Mouse (Mus musculus): ENCODE measurements around the gene Rragd. TPM values are rescaled to one million over a fixed set of nuclear protein-coding genes. Genes with fewer than 3 reads are reported as not detected.

Gene Rragd
- polyA plus RNA-seq, 1 experiment from 2014 or later = 26.8 TPM

DNA sequence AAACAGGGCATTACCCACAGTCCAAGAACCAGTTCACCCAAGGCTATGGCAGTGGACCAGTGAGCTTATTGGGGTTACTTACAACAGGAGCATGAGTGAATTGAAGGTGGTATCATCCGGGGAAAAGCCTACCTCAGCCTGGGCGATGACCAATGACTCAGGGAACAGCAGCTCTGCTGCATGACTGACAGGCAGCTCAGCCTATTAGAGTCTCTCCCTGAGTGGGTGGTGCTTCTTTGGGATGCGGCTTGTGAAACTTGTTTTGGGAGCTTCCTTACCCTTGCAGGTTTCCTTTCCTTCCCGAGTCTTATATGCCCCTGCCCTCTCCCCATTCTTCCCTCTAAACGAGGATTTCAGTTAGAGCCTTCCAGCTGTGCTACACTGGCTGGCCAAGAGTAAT, 69.8 kb downstream of the Rragd start:
- Histone ChIP-seq H3K27me3 (ENCODE audit: insufficient read depth, low read length) (no peaks in the 10 kb centered on the region), H3K9me3 (replicated peaks; ENCODE audit: low read length) (no peaks in the 10 kb centered on the region), H3K27ac (no peak overlapping the region), H3K9ac (ENCODE audit: low read depth, low read length) (no peak overlapping the region), H3K4me2 (ENCODE audit: low read length) (no peak overlapping the region), H3K4me1 (replicated peaks; ENCODE audit: insufficient read depth, low read length) (no peaks in the 10 kb centered on the region), H3K36me3 (ENCODE audit: insufficient read depth, low read length) (peaks cover 27% of the 10 kb centered on the region; the same call in 1 of the 2 replicates), H3K4me3 (replicated peaks; ENCODE audit: low read depth, low read length) (no peak overlapping the region)
- no peak for DNase-seq (ENCODE audit: low spot score)
- 78% methylated on average over 5 of the region's 5 CpGs for WGBS
- TF ChIP-seq CTCF (IDR thresholded peaks at IDR 0.05; ENCODE audit: low read depth) = no peak
- ATAC-seq (replicated peaks; ENCODE audit: low FRiP score, low read depth) = no peak

DNA sequence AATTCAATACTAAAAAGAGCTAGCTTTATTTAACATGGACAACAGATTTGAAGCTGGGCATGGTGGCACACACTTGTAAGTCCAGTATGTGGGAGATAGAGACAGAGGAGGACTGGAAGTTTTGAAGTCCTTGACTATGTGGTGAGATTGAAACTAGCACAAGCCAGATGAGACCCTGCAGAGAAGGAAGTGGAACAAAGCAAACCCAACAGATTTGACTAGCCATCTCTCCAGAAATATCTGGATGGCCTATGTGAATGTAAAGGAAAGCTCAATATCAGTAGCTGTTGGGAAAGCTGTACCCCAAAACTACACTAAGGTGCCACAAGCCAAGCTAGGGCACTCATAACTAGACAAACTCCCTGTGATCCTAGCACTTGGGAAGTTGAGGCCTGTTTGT, 71.6 kb downstream of the Rragd start:
- ATAC-seq (replicated peaks; ENCODE audit: low FRiP score, low read depth) = no peak
- DNase-seq (ENCODE audit: low spot score) = no peak
- Histone ChIP-seq H3K4me3 (replicated peaks; ENCODE audit: low read depth, low read length) (no peak overlapping the region), H3K9me3 (replicated peaks; ENCODE audit: low read length) (no peaks in the 10 kb centered on the region), H3K27ac (0 out of 2 replicates have a peak overlapping the region, but pooled peaks have one; percentile 1), H3K4me1 (replicated peaks; ENCODE audit: insufficient read depth, low read length) (no peaks in the 10 kb centered on the region), H3K9ac (ENCODE audit: low read depth, low read length) (no peak overlapping the region), H3K4me2 (ENCODE audit: low read length) (no peak overlapping the region), H3K36me3 (ENCODE audit: insufficient read depth, low read length) (peaks cover 25% of the 10 kb centered on the region; the same call in 1 of the 2 replicates), H3K27me3 (ENCODE audit: insufficient read depth, low read length) (no peaks in the 10 kb centered on the region)
- no peak for TF ChIP-seq CTCF (IDR thresholded peaks at IDR 0.05; ENCODE audit: low read depth)

DNA sequence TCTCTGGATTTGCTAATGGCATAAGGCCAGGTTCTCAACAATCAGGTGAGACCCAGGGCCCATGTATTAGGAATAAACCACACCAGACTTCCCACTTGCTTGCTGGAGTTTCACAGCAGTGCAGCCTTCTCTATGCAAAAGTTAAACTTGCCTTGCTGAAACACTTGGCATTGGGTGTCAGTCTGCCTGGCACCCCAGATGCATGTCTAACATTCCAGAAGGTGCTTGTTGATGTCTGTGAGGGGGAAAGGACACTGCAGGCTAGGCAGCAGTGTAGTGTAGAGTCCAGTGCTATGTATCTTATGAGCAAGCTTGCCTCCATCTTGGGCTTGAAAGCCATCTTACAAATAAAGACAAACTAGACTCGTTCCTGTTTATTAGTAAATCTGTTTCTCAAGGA, 73.5 kb downstream of the Rragd start:
- Histone ChIP-seq H3K4me1 (replicated peaks; ENCODE audit: insufficient read depth, low read length) (0 out of 2 replicates have a peak, but pooled peaks cover 2% of the 10 kb centered on the region), H3K27ac (no peak overlapping the region), H3K4me3 (replicated peaks; ENCODE audit: low read depth, low read length) (no peak overlapping the region), H3K4me2 (ENCODE audit: low read length) (no peak overlapping the region), H3K36me3 (ENCODE audit: insufficient read depth, low read length) (0 out of 2 replicates have a peak, but pooled peaks cover 11% of the 10 kb centered on the region), H3K9ac (ENCODE audit: low read depth, low read length) (no peak overlapping the region), H3K27me3 (ENCODE audit: insufficient read depth, low read length) (no peaks in the 10 kb centered on the region), H3K9me3 (replicated peaks; ENCODE audit: low read length) (no peaks in the 10 kb centered on the region)
- WGBS = 82% methylated on average over 1 of the region's 1 CpGs
- no peak for ATAC-seq (replicated peaks; ENCODE audit: low FRiP score, low read depth)
- TF ChIP-seq CTCF (IDR thresholded peaks at IDR 0.05; ENCODE audit: low read depth) = no peak
- no peak for DNase-seq (ENCODE audit: low spot score)

DNA sequence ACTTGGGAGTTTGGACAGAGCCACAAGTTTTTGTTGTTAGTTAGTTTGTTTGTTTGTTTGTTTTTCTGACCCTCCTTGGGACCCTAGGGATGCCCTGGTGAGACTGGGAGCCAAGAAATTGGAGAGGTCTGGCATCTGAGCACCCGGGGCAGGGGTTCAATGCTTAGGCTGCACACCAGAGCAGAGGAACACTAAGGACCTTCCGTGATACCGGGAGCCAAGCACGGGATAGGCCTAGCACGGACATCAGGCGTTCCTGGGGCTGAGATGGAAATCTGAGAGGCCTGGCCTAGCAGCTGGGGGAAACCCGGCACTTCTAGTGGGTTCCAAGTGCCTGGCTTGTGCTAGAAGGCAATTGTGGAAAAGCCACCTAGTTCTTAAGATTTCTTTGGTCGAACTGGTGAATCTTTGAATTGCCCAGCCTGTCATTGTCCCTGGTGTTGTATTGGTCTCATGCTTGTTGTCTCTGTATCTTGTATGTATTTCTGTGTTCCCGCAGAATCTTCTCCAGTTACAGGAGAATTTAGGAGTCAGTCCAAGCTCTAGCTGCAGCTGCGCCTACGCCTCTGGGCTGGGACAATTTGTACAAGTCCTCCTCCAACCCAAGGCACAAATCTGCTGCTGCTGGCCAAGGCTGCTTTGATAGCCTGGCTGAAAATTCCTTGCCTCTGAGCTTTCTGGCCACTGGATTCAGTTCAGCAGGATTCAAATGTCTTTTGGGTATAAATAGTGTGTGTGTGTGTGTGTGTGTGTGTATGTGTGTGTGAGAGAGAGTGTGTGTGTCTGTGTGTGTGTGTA, 75.3 kb downstream of the Rragd start:
- Histone ChIP-seq H3K36me3 (ENCODE audit: insufficient read depth, low read length) (no peaks in the 10 kb centered on the region), H3K9me3 (replicated peaks; ENCODE audit: low read length) (no peaks in the 10 kb centered on the region), H3K4me2 (ENCODE audit: low read length) (no peak overlapping the region), H3K9ac (ENCODE audit: low read depth, low read length) (no peak overlapping the region), H3K27me3 (ENCODE audit: insufficient read depth, low read length) (no peaks in the 10 kb centered on the region), H3K4me1 (replicated peaks; ENCODE audit: insufficient read depth, low read length) (0 out of 2 replicates have a peak, but pooled peaks cover 2% of the 10 kb centered on the region), H3K27ac (no peak overlapping the region), H3K4me3 (replicated peaks; ENCODE audit: low read depth, low read length) (no peak overlapping the region)
- WGBS = 46% methylated on average over 11 of the region's 11 CpGs
- no peak for TF ChIP-seq CTCF (IDR thresholded peaks at IDR 0.05; ENCODE audit: low read depth)
- DNase-seq (ENCODE audit: low spot score) (peak; percentile 53), ATAC-seq (replicated peaks; ENCODE audit: low FRiP score, low read depth) (no peak)

DNA sequence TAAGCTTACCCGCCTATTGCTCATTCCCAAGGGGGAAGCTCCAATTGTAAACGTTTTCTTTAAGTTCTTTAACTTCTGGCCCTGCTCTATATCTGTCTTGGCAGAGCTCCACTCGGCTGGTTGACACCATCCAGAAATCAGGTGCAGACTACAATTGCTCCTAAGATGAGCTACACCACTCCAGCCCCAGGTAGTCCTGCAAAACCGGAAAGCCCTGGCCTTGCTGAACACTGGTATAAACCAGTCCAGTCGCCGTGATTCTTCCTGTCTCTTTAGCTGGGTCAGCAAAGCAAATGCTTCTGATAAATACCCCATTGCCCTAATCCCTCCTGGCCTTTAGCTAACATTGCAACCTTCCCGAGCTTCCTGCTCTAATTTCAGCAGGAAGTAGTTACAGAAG, 78.3 kb downstream of the Rragd start:
- Histone ChIP-seq H3K9me3 (replicated peaks; ENCODE audit: low read length) (no peaks in the 10 kb centered on the region), H3K4me1 (replicated peaks; ENCODE audit: insufficient read depth, low read length) (0 out of 2 replicates have a peak, but pooled peaks cover 2% of the 10 kb centered on the region), H3K27me3 (ENCODE audit: insufficient read depth, low read length) (no peaks in the 10 kb centered on the region), H3K36me3 (ENCODE audit: insufficient read depth, low read length) (no peaks in the 10 kb centered on the region), H3K27ac (no peak overlapping the region), H3K4me2 (ENCODE audit: low read length) (no peak overlapping the region), H3K9ac (ENCODE audit: low read depth, low read length) (no peak overlapping the region), H3K4me3 (replicated peaks; ENCODE audit: low read depth, low read length) (no peak overlapping the region)
- no peak for ATAC-seq (replicated peaks; ENCODE audit: low FRiP score, low read depth)
- 46% methylated on average over 7 of the region's 7 CpGs for WGBS
- no peak for DNase-seq (ENCODE audit: low spot score)
- no peak for TF ChIP-seq CTCF (IDR thresholded peaks at IDR 0.05; ENCODE audit: low read depth)

DNA sequence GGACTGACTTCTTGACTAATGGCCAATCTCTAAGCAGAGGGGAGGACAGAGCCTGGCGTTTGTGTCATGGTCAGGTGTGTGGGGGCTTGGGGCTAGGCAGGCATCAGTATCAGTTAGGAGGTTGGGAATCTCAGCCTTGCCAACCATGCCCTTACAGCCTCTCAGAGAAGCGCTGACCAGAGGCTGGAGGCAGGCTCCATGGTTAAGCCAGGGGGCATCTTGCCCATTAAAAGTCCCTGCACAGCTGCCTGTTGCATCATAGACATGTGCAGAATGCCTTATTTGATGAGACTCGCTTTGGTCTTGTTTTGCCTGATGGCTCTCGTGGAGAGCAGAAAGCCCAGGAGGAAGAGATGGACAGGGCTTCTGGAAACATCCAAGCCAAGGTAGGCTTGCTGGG, 80.1 kb downstream of the Rragd start, which contains the start of gene Gabrr2:
Gene Gabrr2, plus strand, starts transcription at position 19 of the 400 bp plus-strand sequence.
- no peak within 1 kb of the TSS for H3K27ac ChIP-seq
- H3K9ac ChIP-seq (ENCODE audit: low read depth, low read length) = no peak within 1 kb of the TSS
- DNase-seq (ENCODE audit: low spot score) (no peak), ATAC-seq (replicated peaks; ENCODE audit: low FRiP score, low read depth) (no peak)
- no peak within 1 kb of the TSS for H3K4me2 ChIP-seq (ENCODE audit: low read length)
- no peak within 1 kb of the TSS for H3K4me3 ChIP-seq (replicated peaks; ENCODE audit: low read depth, low read length)
- H3K36me3 ChIP-seq (ENCODE audit: insufficient read depth, low read length) = no peaks in the 10 kb centered on the region
- H3K4me1 ChIP-seq (replicated peaks; ENCODE audit: insufficient read depth, low read length) = 0 out of 2 replicates have a peak, but pooled peaks cover 2% of the 10 kb centered on the region
- TF ChIP-seq CTCF (IDR thresholded peaks at IDR 0.05; ENCODE audit: low read depth) = no peak
- no peaks in the 10 kb centered on the region for H3K9me3 ChIP-seq (replicated peaks; ENCODE audit: low read length)
- WGBS = 84% methylated on average over 4 of the region's 4 CpGs
- no peaks in the 10 kb centered on the region for H3K27me3 ChIP-seq (ENCODE audit: insufficient read depth, low read length)
